Mouse (Mus musculus): ENCODE measurements around the gene Slc25a12.
A peak's percentile ranks its signal among the peaks of the same experiment; 100 is the strongest.
"Not testable (repeated sequence)": the region's sequence is repeated elsewhere in the genome, so short reads cannot be mapped to it uniquely, and the experiment has no call there.

The Slc25a12 gene

GRCm38 (mm10) chr2:71367125-71367880 lies at the start of gene Slc25a12:
Slc25a12 (minus strand) TSS chr2:71367749.
- peak; percentile 93 for DNase-seq (ENCODE audit: low read depth, low spot score)

DNA sequence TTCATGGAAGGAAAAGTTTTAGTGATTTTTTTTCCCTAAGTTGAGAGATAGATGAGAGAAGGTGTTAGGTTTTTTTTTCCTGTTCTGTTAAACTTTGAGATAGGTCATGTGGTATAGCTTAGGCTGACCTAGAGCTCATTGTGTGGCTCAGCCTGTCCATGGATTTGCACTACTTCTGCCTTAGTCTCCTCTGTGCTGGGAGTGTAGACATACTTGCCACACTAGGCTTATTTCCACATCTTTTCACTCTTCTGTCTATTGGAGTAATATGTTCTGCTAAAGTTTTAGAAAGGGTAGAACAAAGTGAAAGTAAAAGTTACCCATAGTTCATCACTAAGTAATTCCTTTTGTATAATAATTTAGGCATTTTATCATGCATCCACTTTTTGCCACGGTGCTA lies 38.1 kb upstream of the Slc25a12 start:
- DNase-seq (ENCODE audit: low read depth, low spot score): no peak

- DNase-seq (ENCODE audit: low read depth, low spot score): no peak
These were observed 22.3 kb upstream of the Slc25a12 start for GRCm38 (mm10) chr2:71389864-71390263.

DNA sequence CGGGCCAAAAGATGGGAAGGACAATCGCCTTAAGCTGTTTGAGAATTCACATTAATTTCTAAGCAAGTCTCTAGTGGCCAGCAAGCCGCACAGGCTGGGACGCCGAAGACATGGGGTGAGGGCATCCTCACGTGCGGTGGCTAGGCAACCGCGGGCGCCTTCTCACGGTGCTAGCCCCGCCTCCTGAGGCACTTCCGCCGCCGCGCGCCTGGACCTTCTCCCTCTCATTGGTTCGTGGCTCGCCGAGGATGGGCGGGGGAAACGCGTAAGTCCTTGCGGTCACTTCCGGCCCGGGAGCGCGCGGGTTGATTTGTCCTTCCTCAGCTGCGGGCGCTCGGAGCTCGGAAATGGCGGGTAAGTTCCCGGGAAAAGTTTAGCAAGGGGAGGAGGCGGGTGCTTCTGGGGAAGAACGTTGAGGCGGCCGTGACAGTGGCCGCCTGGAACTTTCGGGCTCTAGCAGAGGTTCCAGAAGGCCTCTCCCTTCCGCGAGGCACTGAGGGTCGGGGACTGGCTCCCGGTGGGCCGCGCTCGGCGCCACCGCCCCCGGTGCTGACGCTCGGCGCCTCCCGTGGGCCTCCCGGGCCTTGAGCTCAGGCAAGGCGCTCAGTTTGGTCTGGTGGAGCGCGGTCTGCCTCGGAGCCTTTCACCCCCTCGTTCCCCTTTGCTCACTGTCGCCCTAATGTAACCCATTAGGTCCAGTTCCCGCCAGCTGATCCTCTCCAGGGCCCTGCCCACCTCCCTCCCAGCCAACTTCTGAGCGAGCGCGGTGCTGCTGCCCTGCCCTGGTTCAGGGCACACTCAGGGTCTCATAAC lies 21.6 kb upstream of the Slc25a12 start, which contains the start of gene Hat1:
TSS of gene Hat1 (plus strand) at position 8 of the 813 bp plus-strand sequence.
- DNase-seq (ENCODE audit: low read depth, low spot score): peak; percentile 90

- DNase-seq (ENCODE audit: low read depth, low spot score): no peak
These were observed 20.2 kb upstream of the Slc25a12 start for GRCm38 (mm10) chr2:71387766-71388165.

DNA sequence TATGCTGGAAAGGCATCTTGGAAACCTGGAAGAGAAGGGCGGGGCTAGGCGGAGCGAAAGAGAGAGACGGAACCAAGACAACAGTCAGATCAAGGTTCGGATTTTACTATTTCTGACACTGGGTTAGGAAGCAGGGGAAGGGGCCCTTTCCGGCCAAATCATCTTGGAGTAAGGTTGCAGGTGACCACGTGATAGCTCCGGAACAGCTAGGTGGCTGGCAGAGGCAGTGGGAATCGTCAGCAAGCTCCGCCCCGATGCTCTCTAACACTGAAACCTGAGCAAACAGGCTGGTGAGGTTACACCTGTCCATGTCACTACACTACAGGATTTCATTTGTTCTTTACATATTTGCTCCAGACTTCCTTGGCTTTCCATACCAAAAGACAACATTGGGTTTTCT lies 16.3 kb upstream of the Slc25a12 start:
- no peak for DNase-seq (ENCODE audit: low read depth, low spot score)

DNA sequence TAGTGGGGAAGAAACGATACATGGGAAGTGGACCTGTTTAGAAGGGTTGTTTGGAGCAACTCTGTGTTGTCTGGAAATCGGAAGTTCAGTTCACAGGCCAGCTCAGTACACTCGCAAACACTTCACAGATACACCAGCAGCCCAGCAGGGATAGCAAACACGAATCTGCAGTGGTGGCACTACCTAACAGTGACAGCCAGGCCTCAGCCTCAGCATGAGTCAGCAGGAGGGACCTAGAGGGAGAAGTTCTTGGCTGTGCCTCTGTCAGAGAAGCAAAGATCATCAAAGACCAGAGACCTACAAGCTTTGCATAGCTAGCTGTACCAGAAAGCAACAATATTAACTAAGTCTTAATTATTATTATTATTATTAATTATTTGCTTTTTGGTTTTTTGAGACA lies 14.4 kb upstream of the Slc25a12 start:
- no peak for DNase-seq (ENCODE audit: low read depth, low spot score)

GRCm38 (mm10) chr2:71377426-71377825 lies 9.9 kb upstream of the Slc25a12 start:
- DNase-seq (ENCODE audit: low read depth, low spot score): no peak

DNA sequence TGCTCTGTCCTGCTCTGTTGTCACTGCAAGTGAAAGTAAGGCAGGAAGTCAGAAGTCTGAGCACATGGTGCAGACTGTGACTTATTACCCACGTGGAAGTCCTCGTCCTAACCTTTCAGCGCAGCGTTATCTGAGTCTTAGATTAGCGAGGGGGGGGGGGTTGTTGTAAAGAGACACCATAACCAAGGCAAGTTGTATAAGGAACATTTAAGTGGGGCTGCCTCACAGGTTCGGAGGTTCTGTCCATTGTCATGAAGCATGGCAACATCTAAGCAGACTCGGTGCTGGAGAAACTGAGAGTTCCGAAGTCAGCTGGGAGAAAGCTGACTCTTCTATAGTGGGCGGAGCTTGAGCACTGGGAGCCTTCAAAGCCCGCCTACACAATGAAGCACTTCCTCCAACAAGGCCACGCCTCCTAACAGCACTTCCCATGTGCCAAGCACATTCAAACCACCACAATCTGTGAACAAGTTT lies 8.9 kb upstream of the Slc25a12 start:
- peak; percentile 48 for DNase-seq (ENCODE audit: low read depth, low spot score)

DNA sequence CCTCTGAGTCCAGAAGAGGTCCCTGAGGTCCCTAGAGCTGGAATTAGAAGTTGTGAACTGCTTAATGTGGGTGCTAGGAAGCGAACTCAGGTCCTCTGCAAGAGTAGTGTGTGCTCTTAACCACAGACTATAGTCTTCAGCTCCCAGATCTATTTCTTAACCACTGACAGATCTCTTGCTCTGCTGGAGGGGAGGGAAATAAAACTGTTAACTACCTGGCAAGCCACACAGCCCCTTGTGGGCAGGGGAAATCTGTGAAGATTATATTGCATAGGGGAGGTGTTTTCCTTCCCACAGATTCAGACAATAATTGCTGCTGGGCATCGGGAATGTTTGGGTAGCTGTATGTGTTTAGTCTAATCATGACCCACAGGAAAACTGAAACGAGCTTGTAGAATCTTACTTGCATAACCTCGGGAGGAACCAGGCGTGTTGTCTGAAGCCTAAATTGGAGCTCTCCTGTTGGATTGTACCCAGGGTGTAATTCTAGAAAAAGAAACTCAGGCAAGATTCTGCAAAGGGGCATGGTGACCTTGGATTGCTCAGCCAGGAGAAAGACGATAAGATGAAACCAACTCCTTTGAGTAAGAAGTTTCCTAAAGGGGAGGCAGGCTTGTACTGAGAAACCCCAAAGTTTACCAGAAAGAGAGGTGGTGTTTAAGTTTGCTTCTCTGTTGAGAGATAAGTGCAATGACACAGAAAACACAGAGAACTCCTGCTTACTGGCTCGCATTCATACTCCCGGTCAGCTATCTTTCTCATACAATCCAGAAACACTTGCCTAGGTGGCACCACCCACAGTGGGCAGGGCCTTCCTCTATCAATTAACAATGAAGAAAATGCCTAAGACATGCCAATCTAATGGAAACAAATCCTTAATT lies 7.0 kb upstream of the Slc25a12 start:
- DNase-seq (ENCODE audit: low read depth, low spot score): peak; percentile 84

DNA sequence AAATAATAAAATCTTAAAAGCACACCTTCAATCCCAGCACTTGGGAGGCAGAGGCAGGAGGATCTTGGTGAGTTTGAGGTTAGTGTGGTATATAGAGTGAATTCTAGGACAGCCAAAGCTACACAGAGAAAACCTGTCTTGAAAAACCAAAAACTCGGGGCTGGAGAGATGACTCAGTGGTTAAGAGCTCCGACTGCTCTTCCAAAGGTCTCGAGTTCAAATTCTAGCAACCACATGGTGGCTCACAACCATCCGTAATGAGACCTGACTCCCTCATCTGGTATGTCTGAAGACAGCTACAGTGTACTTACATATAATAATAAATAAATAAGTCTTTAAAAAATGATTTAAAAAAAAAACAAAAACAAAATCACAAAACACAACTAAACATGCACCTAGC lies 4.7 kb upstream of the Slc25a12 start:
- DNase-seq (ENCODE audit: low read depth, low spot score): not testable (repeated sequence)

- DNase-seq (ENCODE audit: low read depth, low spot score): no peak
These were observed 4.2 kb upstream of the Slc25a12 start for GRCm38 (mm10) chr2:71371790-71372189.

DNA sequence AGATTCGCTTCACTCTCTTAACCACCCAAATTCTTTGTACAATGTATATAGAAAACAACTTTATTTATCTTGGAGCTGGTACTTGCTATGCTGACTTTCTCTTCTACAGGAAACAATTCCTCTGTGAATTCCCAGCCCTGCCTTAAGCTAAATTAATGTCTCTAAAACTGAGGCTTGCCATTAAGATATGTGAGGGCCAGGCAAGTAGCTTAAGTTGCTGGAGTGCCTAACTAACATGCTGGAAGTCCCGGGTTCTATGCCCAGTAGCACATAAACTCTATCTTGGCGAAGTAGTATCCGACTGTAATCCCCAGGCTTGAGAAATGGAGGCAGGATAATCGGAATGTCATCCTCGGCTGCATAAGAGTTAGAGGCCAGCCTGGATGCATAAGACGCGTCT lies 537 bp upstream of the Slc25a12 start:
- DNase-seq (ENCODE audit: low read depth, low spot score): no peak

GRCm38 (mm10) chr2:71366618-71367124 lies 878 bp downstream of the Slc25a12 start:
- no peak for DNase-seq (ENCODE audit: low read depth, low spot score)

DNA sequence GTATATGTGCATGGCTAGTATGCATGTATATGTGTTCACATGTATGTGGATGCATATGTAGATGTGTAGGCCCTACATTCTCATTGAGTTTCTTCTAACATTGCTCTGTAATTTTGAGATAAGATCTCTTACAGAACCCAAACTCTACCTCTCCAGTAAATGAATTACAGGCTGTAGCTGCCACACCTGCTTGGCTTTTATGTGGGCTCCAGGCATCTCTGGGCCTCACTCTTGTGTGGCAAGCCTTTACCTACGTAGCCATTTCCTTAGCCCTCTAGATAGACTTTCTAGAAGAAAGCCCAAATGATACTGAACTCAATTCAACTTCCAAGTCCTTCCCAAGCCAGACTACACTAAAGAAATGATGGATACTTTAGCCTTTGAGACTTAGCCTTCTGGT lies 7.4 kb downstream of the Slc25a12 start:
- no peak for DNase-seq (ENCODE audit: low read depth, low spot score)

GRCm38 (mm10) chr2:71358347-71358746 lies 9.2 kb downstream of the Slc25a12 start:
- no peak for DNase-seq (ENCODE audit: low read depth, low spot score)

DNA sequence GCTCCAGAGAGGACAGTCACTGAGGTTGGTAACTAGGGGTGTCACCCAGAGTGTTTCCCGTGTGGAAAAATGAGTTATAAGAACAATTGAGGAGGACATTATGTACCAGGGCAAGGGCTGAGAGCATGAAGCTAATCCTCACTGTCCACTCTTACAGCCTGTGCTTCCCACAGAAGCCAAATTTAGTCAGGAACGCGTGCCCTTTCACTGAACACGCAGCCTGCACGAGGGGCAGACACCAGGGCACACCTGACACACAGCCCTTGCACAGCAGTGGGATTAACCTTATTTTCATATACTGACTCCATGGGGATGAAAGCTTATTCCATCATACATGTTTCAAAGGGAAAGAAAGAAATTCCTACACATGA lies 13.5 kb downstream of the Slc25a12 start:
- DNase-seq (ENCODE audit: low read depth, low spot score): peak; percentile 84

DNA sequence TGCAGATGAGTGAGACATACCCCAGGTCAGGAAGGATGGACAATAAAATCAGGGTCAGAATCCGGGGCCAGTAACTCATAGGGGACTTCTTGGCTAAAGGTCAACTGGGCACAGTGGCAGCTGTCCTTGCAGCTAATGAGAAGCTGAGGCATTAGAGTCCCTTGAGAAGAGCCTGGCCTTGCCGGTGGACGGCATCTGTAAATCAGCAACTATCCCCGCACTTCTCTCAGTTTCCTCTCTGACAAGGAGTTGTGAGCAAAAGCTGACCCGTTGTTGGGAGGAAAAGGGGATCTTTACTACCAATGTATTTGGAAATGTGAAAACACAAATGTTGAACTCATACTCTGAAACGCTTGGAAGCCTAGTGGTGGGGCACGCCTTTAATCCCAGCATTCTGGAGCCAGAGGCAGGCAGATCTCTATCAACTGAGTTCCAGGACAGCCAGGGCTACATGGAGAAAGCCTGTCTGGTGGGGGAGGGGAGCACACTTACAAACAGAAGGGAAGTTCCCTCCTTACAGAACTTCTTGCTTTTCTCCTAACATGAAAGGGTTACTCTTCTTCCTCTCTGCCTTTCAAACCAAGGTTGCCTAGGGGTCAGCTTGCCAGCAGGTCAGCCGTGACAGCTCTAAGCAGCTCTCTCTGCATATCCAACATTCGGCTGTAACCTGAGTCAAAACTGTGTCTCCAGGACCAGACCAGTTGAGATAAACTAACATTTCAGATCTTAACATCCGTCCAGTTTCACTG lies 14.1 kb downstream of the Slc25a12 start:
- no peak for DNase-seq (ENCODE audit: low read depth, low spot score)

DNA sequence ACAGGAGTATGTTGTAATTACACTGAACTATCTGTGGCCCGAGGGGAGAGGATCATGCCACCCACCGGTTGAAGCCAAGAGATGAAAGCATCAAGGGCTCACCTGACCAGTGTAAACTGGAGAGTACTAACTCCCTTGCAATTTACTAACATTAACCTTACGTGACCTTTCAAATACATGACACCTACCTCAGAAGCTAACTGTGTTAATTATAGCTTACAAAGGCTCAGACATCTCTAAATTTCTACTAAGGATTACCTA lies 15.9 kb downstream of the Slc25a12 start:
- no peak for DNase-seq (ENCODE audit: low read depth, low spot score)

- DNase-seq (ENCODE audit: low read depth, low spot score): peak; percentile 41
These were observed 16.4 kb downstream of the Slc25a12 start for GRCm38 (mm10) chr2:71350904-71351726.
